Mouse (Mus musculus): ENCODE data around the gene Arhgap6.

DNA sequence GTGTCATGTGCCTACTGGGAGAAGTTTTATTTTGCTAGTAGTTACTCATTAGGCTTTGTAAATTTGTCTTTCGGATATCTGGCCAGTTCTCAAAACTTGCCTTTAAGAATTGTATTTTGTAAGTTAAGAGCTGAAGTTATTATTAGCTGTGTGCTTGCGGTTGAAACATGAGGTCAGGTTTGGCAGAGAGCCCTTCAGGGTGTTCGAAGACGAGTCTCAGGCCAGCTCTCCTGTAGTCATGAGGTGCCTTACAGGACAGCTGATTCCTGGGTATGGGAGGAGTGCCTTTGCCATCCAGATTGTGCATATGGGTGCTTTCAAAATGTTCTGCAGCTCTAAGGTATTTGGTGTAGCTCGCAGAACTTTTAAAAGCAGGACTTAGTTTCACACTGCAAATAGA, 37.4 kb downstream of the Arhgap6 start:
- TF ChIP-seq CTCF (IDR thresholded peaks at IDR 0.05; ENCODE audit: extremely low read depth, insufficient read depth, insufficient read length, insufficient replicate concordance) (no peak), POLR2A (IDR thresholded peaks at IDR 0.05; ENCODE audit: low read depth, low read length) (no peak)
